Mouse (Mus musculus): ENCODE results near the gene Zbtb9.

Gene Zbtb9

DNA sequence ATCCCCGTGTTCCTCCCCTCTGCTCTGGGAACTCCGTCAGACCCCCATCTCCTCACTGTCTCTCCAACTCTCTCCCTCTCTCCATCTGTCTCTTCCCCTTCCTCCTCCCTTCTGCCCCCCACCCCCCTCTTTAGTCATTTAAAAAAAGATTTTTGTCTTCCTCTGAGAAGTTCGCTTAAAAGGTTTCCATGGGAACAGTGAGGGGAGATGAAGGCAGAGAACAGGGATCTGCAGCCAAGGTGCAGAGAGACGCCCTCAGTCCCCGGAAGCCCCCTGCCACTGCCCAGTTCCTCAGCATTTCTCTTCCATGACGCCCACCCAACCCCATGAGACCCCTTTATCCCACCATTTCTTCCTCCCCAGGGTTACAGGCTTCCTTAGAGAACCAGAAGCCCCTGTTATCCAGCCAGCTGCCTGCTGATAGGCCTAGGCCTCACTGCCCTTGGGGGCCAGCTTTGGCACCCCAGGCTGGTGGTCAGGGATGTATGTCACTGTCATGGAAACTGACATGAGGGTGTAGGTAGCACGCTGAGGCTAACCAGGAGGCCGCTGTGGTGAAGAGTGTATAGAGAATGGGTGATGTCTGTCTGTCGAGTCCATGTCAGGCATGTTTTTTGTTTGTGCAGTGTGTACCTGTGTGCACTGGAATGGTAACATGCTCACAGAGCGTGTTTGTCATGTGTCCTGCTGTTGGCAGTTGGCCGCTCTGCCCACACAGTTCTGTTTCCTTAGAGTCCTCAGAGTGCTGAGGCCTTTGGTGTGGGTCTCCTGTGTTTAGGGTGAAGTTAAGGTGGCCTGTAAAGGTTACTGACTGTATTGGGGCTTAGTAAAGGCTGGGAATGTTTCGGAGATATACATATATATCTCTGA lies 25.5 kb upstream of the Zbtb9 start:
- no peak for DNase-seq

- DNase-seq, result peak in 1 of 2 experiments; percentile 50
Observed at GRCm38 (mm10) chr17:26948316-26949050, 24.5 kb upstream of the Zbtb9 start.

DNA sequence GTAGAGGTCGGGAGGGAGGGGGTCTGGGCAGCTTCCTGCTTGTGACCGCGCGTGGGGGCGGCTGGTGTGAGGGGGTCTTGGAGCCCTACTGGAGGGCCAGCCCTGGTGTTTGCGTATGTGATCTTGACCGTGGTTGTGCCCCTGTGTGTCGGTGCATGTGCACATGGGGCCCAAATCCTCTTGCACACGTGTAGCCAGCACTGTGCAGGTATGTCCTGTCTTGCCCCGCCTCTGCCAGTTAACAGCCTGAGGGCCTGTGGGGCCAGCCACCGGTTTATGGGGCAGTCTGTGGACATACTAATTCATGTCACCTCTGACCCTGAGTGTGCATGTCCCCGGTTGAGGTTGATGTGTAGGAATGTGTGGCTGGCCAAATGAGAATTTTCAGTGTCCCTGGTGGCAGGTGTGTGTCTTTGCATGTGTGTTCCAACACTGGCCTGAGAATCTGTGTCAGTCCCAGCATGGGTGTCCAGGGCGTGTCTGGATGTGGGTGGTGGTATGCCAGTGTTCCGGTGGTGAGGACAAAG lies 23.9 kb upstream of the Zbtb9 start:
- DNase-seq, result no peak

GRCm38 (mm10) chr17:26949866-26950265 lies 23.1 kb upstream of the Zbtb9 start:
- DNase-seq, result no peak

- no peak for DNase-seq
Observed at GRCm38 (mm10) chr17:26950560-26951288, 22.2 kb upstream of the Zbtb9 start.

GRCm38 (mm10) chr17:26951406-26951805 lies 21.6 kb upstream of the Zbtb9 start:
- DNase-seq, result peak in 1 of 2 experiments; percentile 45

- no peak for DNase-seq
Observed at GRCm38 (mm10) chr17:26951952-26952877, 20.8 kb upstream of the Zbtb9 start.

DNA sequence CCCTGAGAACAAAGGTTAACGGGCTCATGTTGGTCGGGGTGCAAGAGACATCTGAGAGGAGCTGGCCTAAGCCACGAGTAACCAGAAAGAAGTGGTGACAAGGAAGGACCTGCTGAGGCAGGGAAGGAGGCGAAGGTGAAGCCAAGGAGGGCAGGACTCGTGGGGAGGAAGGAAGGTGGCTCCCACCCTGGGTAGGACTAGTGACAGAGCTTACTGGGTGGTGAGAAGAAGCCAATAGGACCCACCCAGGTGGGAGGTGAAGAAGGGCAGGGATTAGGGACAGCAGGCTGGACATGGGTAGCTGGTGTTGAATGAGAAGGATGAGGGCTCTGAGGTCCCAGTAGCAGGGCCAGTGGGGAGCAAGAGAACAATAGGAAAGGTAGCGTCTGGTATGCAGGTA lies 19.8 kb upstream of the Zbtb9 start:
- no peak for DNase-seq

DNA sequence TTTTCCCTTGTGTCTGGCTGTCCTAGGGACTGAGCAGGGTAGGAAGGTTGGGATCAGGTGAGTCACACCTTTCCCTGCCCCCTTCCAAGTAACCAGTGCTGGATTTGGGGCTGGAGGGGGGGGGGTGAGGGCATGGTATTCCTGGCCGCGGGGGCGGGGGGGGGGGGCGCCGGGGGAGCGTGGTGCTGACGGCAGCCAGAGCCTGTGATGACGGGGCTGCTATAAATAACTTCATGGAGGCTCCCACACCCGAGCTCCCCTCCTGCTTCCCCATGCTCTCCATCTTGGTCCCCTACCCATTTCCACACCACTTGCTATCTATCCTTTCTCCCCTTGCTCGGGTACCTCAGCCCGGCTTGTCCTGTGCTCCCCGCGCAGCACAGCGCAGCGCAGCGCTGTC lies 19.2 kb upstream of the Zbtb9 start:
- no peak for DNase-seq

GRCm38 (mm10) chr17:26956309-26956708 lies 16.7 kb upstream of the Zbtb9 start:
- DNase-seq, result no peak

GRCm38 (mm10) chr17:26956895-26957294 lies 16.1 kb upstream of the Zbtb9 start:
- no peak for DNase-seq

DNA sequence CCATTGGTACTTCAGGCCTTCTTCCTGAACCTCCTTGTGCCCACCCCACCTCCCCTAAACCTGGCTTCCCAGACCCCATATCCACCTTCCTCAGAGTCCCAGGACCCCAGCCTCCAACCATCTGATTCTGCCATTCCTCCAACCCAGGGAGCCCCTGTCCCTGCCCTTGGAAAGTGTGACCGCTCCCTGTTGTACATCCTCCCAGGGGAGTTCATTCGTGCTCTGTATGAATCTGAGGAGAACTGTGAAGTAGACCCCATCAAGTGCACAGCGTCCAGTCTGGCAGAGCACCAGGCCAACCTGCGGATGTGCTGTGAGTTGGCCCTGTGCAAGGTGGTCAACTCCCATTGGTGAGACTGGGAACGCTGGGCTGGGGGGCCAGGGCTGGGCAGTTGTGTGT lies 15.1 kb upstream of the Zbtb9 start:
- DNase-seq, result no peak

GRCm38 (mm10) chr17:26958880-26959279 lies 14.1 kb upstream of the Zbtb9 start:
- DNase-seq, result no peak

- no peak for DNase-seq
Observed at GRCm38 (mm10) chr17:26959815-26960214, 13.2 kb upstream of the Zbtb9 start.

GRCm38 (mm10) chr17:26961572-26962240 lies 11.3 kb upstream of the Zbtb9 start:
- no peak for DNase-seq

GRCm38 (mm10) chr17:26966993-26967392 lies 6.0 kb upstream of the Zbtb9 start:
- no peak for DNase-seq

DNA sequence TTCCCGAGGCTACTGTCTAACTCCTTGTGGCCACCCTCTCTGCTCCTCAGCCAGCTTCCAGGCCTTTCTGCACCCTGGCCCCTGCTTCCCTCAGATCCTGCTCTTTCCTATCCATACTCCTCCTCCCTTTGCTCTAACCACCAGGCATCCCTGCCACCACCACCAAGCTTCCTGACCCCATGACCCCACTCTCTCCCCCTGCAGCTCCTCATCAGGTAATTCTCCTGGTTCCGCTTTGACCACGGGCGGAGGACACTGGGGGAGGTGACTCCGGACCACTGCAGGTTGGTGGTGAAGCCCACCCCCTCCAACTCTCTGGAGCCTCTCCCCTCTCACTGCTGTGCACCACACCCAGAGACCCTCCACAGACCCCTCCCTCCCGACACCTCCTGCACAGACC lies 5.5 kb upstream of the Zbtb9 start:
- no peak for DNase-seq

DNA sequence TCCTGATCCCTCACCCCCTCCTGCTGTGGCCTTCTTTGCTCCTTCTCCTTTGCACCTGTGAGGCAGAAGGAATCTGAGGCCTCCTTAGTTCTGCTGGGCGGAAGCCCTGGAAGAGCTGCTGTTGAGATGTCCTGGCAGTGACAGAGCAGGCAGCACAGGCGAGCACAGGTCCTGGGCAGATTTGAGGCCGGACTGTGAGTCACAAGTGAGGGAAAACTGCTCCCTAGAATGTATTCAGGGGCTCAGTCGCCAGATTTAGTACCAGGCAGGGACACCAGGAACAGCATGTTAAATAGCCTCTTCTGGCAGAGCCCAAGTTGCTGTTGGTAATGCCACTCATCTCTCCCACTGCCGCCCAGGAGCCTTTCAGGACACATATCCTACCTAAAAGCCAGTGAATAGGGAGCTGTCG lies 4.8 kb upstream of the Zbtb9 start:
- DNase-seq, result no peak

GRCm38 (mm10) chr17:26969257-26969656 lies 3.7 kb upstream of the Zbtb9 start:
- no peak for DNase-seq

GRCm38 (mm10) chr17:26970221-26970620 lies 2.7 kb upstream of the Zbtb9 start:
- no peak for DNase-seq

- no peak for DNase-seq
Observed at GRCm38 (mm10) chr17:26971247-26971905, 1.6 kb upstream of the Zbtb9 start.

All from kidney, adult 8-10 months (tissue).